In the genomic region with DNA sequence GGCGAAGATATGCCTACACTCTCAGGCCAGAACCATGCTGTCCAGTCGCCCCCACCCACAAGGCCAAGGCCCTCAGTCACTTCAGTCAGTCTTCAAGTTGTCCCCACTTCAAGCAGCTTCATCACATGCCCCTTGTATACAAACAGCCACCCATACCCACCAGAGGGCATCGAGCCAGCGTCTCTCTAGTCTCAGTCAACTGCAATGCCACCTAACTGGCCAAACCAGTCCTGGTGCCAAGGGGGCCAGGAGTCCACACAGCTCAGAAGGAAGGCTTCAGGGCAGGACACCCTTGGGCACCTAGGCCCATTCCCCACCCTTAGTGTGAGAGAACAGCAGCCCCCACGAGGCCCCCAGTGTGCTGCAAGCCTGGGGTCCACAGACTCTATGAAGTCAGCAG, we compare ENCODE assay signal across 11 mouse cellular contexts. TPM values are rescaled to one million over a fixed set of nuclear protein-coding genes. Genes with fewer than 3 reads are reported as not detected.
DNase-seq lines count a peak whose midpoint lies in the region.
"Had no signal": no experiment of that assay in that cellular context is flagged by ENCODE, and none has a peak within 500 bp of the region (broad histone marks: within the 10 kb centered on the region; RNA-seq: fewer than 3 reads in every experiment).

No protein-coding gene starts in this region.

- DNase-seq in ovary, postnatal 14 days (ENCODE audit: low spot score): peak; percentile 60
- no peak for DNase-seq in ovary, postnatal 10 days (ENCODE audit: low spot score)
- DNase-seq in kidney, postnatal 14 days: peak; percentile 81
- DNase-seq in lung, postnatal 14 days: peak; percentile 87
- peak; percentile 88 for DNase-seq in urinary bladder, postnatal 36 days (ENCODE audit: low spot score in 2 of 2)
- no peak for DNase-seq in left cerebral cortex, postnatal 10 days (ENCODE audit: extremely low spot score in 1 of 2, low spot score in 2 of 2)
- no peak for DNase-seq in cerebellum, postnatal 14 days
- DNase-seq in frontal cortex, postnatal 25 days (ENCODE audit: low spot score in 2 of 2): no peak
- DNase-seq: adrenal gland, adult 2 months; gastrocnemius, adult 2 months had no signal

- intact Hi-C loops in left cerebral cortex, postnatal 10 days (cut with DNase I): no loop called here

RNA-seq across cellular contexts. Expression of a gene that starts 28.1 kb away (rescaled TPM):
- 10 to 100 TPM; 66.2 to 78.3 TPM for total RNA-seq in left cerebral cortex, postnatal 10 days (2021)

RNA-seq across cellular contexts. Expression of a gene that starts 31.8 kb away (rescaled TPM):
- under 1 TPM; 0.16 to 0.41 TPM for total RNA-seq in left cerebral cortex, postnatal 10 days (2021)
- total RNA-seq: gastrocnemius, adult 2 months had no signal

RNA-seq across cellular contexts. Expression of a gene that starts 32.8 kb away (rescaled TPM):
- not detected for total RNA-seq in left cerebral cortex, postnatal 10 days (2021)
- total RNA-seq: gastrocnemius, adult 2 months; megakaryocyte, adult 5-6 weeks had no signal

Comparison
In these comparisons a context has a peak if more than half of its experiments do, and no peak if none do; other contexts are left out.
1. DNase-seq: peak in ovary, postnatal 14 days (single experiment), kidney, postnatal 14 days (single experiment), lung, postnatal 14 days (single experiment) and urinary bladder, postnatal 36 days (2 of 2); none in ovary, postnatal 10 days (single experiment), left cerebral cortex, postnatal 10 days (0 of 2), cerebellum, postnatal 14 days (0 of 2) and frontal cortex, postnatal 25 days (0 of 2).